Mouse (Mus musculus): ENCODE results near the gene Dgat2.

DNA sequence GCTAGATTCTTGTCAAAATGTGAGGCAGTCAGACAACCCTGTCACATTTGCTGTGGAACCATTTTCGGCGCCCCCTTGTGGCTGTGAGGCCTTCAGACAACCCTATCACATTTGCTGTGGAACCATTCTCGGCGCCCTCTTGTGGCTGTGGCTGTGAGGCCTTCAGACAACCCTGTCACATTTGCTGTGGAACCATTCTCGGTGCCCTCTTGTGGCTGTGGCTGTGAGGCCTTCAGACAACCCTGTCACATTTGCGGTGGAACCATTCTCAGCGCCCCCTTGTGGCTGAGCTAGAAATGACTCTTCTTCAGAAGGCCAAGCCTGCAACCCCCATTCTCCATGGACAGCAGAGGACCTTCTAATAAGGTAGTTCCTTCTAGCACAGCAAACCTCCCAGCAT, 31.2 kb downstream of the Dgat2 start:
- TF ChIP-seq CTCF (IDR thresholded peaks at IDR 0.05; ENCODE audit: extremely low read depth, insufficient read depth, low read length): peak; percentile 96
- TF ChIP-seq POLR2A (IDR thresholded peaks at IDR 0.05; ENCODE audit: extremely low read depth, insufficient read depth, low read length): no peak
